Mouse (Mus musculus): ENCODE measurements around the gene Col6a2. TPM values are rescaled to one million over a fixed set of nuclear protein-coding genes. Genes with fewer than 3 reads are reported as not detected.

The Col6a2 gene
- polyA plus RNA-seq, 1 experiment from 2014 or later = 40.1 TPM

DNA sequence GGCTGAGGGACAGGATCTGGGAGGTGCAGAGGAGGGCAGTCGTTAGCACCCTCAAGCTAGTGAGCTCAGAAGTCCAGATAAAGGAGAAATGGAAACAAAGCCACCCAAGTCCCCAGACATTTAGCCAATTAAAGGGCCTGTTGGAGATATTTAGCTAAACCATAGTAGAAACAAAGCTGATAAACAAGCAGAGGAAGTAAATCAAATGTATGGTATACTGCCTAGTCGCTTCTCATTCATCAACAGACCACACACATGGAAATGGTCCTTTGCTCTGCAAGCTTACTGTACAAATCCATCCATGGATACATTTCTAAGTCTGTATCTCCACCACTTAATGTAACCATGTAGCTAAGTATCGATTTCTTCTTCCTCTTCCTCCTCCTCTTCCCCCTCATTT is 24.0 kb upstream of the Col6a2 start:
- H3K27me3 ChIP-seq = no peaks in the 10 kb centered on the region
- no peak for ATAC-seq (ENCODE audit: low FRiP score, low read depth)
- no peak overlapping the region for H3K4me3 ChIP-seq
- H3K27ac ChIP-seq (replicated peaks) = no peak overlapping the region
- no peaks in the 10 kb centered on the region for H3K9me3 ChIP-seq
- no peaks in the 10 kb centered on the region for H3K4me1 ChIP-seq
- H3K9ac ChIP-seq (replicated peaks) = no peak overlapping the region
- no peak overlapping the region for H3K4me2 ChIP-seq (replicated peaks)
- no peaks in the 10 kb centered on the region for H3K36me3 ChIP-seq
- 74% methylated on average over 3 of the region's 3 CpGs for WGBS

DNA sequence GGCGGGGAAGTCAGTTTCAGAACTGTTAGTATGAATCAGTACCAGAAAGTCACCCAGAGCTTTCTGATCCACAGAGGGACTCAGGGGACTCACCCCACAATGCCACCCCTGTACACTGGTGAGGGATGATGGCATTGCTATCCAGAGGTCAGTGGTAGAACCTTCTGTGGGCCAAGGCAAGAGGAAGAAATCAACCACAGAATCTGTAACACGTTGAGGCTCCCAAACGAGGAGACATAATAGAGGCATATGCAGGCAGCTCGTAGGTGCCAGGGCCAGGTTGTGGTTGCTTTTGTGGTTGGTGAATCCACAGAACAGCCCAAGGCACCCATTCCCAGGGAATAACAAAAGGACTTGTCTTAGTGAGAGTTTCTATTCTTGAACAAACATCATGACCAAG is 22.3 kb upstream of the Col6a2 start:
- no peaks in the 10 kb centered on the region for H3K36me3 ChIP-seq
- H3K27ac ChIP-seq (replicated peaks) = no peak overlapping the region
- WGBS = 89% methylated on average over 4 of the region's 4 CpGs
- no peak for ATAC-seq (ENCODE audit: low FRiP score, low read depth)
- H3K27me3 ChIP-seq = no peaks in the 10 kb centered on the region
- no peak overlapping the region for H3K9ac ChIP-seq (replicated peaks)
- H3K4me3 ChIP-seq = no peak overlapping the region
- no peaks in the 10 kb centered on the region for H3K9me3 ChIP-seq
- no peak overlapping the region for H3K4me2 ChIP-seq (replicated peaks)
- no peaks in the 10 kb centered on the region for H3K4me1 ChIP-seq

DNA sequence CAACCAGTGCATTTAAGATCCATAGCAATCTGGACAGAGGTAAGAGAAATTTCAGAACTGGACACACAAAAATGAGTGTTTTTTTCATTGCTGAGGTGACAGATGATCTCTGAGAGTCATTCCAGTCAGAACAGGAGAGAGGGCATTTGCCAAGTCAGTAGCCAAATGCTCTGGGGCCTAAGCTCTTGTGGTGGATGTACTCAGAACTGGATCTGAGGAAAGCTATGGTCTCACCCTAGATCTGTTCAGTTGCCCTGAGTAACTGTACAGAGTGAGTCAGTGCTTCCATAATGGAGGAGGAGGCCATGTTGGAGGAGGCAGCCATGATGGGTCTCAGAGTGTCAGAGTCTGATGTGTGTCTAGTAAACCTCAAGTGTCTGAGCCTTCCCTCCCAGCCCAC is 21.6 kb upstream of the Col6a2 start:
- Histone ChIP-seq H3K36me3 (no peaks in the 10 kb centered on the region), H3K4me1 (no peaks in the 10 kb centered on the region), H3K9ac (replicated peaks) (no peak overlapping the region), H3K9me3 (no peaks in the 10 kb centered on the region), H3K27me3 (no peaks in the 10 kb centered on the region), H3K4me3 (no peak overlapping the region), H3K4me2 (replicated peaks) (no peak overlapping the region), H3K27ac (replicated peaks) (no peak overlapping the region)
- no peak for ATAC-seq (ENCODE audit: low FRiP score, low read depth)

DNA sequence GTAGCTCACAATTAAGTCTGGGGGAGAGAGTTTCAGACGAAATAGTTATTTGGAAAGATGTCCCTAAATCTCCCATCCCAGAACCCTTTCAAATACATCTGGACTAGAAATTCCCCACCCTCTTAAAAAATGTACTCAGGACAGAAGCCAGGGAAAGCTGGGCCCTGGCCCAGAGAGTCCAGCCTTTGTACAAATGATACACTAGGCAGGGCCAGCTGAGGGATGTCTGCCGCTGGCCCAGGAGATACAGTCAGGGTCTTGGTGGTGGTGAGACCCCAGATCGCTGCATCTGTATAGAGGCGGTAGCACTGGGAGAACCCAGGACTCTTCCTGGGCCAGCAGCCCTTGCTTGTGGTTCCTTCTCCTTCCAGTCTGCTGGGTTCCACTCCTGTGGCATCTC is 20.6 kb upstream of the Col6a2 start:
- H3K27ac ChIP-seq (replicated peaks) = no peak overlapping the region
- no peaks in the 10 kb centered on the region for H3K4me1 ChIP-seq
- no peaks in the 10 kb centered on the region for H3K27me3 ChIP-seq
- no peak overlapping the region for H3K9ac ChIP-seq (replicated peaks)
- no peaks in the 10 kb centered on the region for H3K9me3 ChIP-seq
- 86% methylated on average over 4 of the region's 4 CpGs for WGBS
- no peaks in the 10 kb centered on the region for H3K36me3 ChIP-seq
- no peak overlapping the region for H3K4me2 ChIP-seq (replicated peaks)
- ATAC-seq (ENCODE audit: low FRiP score, low read depth) = no peak
- H3K4me3 ChIP-seq = no peak overlapping the region

DNA sequence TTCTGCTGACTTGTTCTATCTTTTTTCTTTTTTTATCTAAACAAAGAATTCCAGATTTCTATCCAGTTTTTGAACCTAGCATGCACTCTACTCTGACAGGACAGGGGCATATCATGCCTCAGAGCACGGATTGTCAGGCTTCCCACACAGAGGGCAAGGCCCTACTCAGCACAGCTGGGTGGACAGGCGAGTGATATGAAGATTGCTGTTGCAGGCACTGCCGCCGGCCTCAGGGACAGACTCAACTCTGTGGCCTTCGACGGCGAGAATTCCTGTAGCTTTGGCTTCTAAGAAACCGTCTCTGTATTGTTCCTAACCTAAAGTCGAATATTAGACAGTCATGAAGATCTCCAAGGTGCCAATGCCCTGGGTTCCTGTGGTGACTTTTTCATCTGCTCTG is 20.0 kb upstream of the Col6a2 start:
- WGBS = 82% methylated on average over 9 of the region's 9 CpGs
- H3K4me3 ChIP-seq = no peak overlapping the region
- H3K36me3 ChIP-seq = no peaks in the 10 kb centered on the region
- no peak for ATAC-seq (ENCODE audit: low FRiP score, low read depth)
- no peak overlapping the region for H3K4me2 ChIP-seq (replicated peaks)
- H3K27ac ChIP-seq (replicated peaks) = no peak overlapping the region
- no peaks in the 10 kb centered on the region for H3K27me3 ChIP-seq
- H3K9me3 ChIP-seq = no peaks in the 10 kb centered on the region
- no peaks in the 10 kb centered on the region for H3K4me1 ChIP-seq
- no peak overlapping the region for H3K9ac ChIP-seq (replicated peaks)

DNA sequence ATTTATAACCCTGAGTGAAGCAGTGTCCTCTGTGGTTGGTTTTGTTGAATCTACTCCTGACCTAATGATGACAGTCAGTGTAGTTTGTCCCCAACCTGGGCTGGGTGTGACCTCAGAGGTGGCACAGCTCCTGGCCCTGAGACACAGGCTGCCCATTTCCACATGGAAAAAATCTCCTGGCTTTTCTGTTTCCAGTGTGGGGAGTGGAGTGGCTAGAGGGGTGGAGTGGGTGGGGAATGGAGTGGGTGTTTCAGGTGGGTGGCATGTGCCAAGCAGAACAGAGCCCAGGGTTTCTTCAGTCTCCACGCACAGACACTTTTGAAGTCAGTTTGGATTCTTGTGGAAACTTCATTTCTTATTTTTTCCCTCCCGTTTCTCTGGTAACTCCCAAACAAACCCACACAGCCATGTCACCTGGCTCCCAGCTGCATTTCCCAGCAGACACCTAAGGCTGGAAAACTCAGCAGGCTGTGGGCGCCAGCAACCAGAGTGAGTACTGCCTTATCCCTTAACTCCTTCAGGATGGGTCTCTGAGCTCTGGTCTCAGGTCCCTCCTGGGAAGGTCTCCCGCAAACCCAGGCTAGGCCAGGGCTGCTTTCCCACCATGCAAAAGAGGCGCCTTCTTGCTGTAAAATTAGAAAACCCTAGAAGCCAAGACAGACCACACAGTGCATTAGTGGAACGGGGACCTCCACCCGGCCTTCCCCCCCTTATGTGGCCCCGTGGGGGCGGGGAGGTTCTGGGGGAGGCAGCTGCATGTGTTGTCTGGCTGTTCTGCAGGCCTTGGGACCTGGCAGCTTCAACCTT is 19.4 kb upstream of the Col6a2 start:
- Histone ChIP-seq H3K36me3 (no peaks in the 10 kb centered on the region), H3K27me3 (no peaks in the 10 kb centered on the region)
- ATAC-seq (ENCODE audit: low FRiP score, low read depth) = no peak

DNA sequence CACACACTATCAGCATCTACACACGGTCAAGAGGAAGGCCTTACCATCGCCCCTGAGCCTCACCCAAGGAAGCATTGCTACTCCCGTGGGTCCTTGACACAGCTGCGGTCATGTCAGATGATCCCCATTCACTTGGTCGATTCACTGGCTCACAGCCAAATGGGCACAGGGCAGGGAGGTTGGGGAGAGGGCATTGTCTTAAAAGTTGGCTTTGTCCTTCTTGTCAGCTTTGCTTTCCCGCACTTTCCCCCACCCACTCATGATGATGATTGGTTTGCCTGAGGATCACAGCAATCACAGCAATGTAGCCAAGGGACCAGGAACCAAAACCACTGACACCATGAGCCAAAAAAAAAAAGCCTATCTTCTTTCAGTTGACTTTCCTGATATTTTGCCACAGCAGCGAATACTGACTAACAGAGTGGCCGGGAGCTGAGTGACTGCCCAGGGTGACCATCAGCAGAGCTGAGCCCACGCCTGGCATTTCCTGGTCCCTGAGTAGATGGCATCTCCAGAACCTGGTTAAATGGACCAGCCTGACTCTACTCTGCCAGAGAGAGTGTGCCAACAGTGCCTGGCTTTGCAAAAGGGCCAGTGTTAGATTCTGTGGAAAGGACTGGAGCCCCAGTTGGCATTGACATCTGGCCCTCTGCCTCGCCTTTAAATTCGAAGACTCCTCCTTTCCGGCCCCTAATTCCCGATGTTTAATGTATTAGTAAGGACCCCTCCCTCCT is 18.6 kb upstream of the Col6a2 start:
- no peak overlapping the region for H3K4me3 ChIP-seq
- ATAC-seq (ENCODE audit: low FRiP score, low read depth) = no peak
- no peaks in the 10 kb centered on the region for H3K36me3 ChIP-seq
- no peak overlapping the region for H3K9ac ChIP-seq (replicated peaks)
- no peaks in the 10 kb centered on the region for H3K27me3 ChIP-seq
- 87% methylated on average over 13 of the region's 13 CpGs for WGBS
- no peaks in the 10 kb centered on the region for H3K4me1 ChIP-seq
- no peak overlapping the region for H3K27ac ChIP-seq (replicated peaks)
- no peaks in the 10 kb centered on the region for H3K9me3 ChIP-seq
- H3K4me2 ChIP-seq (replicated peaks) = no peak overlapping the region

More for the DNA sequence above, 19.4 kb upstream of the Col6a2 start:
- Histone ChIP-seq H3K27ac (replicated peaks) (no peak overlapping the region), H3K4me1 (no peaks in the 10 kb centered on the region), H3K9ac (replicated peaks) (no peak overlapping the region), H3K4me3 (no peak overlapping the region), H3K4me2 (replicated peaks) (no peak overlapping the region), H3K9me3 (no peaks in the 10 kb centered on the region)
- 82% methylated on average over 9 of the region's 9 CpGs for WGBS

DNA sequence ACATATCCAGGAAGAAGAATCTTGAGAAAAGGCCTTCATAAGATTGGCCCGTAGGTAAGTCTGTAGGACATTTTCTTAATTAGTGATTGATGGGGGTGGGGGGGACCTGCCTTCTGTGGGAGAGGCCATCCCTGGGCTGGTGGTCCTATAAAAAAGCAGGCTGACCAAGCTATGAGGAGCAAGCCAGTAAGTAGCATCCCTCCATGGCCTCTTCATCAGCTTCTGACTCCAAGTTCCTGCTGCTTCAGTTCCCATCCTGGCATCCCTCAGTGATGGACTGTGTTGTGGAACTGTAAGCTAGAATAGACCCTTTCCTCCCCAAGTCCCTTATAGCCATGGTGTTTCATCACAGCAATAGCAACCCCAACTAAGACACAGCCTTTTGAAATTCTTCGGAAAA is 16.5 kb upstream of the Col6a2 start:
- Histone ChIP-seq H3K27ac (replicated peaks) (no peak overlapping the region), H3K4me1 (peaks cover 3% of the 10 kb centered on the region; the same call in 1 of the 2 replicates), H3K9ac (replicated peaks) (no peak overlapping the region), H3K27me3 (no peaks in the 10 kb centered on the region), H3K4me3 (no peak overlapping the region), H3K36me3 (no peaks in the 10 kb centered on the region), H3K9me3 (no peaks in the 10 kb centered on the region), H3K4me2 (replicated peaks) (no peak overlapping the region)
- 84% methylated on average over 2 of the region's 2 CpGs for WGBS
- no peak for ATAC-seq (ENCODE audit: low FRiP score, low read depth)

DNA sequence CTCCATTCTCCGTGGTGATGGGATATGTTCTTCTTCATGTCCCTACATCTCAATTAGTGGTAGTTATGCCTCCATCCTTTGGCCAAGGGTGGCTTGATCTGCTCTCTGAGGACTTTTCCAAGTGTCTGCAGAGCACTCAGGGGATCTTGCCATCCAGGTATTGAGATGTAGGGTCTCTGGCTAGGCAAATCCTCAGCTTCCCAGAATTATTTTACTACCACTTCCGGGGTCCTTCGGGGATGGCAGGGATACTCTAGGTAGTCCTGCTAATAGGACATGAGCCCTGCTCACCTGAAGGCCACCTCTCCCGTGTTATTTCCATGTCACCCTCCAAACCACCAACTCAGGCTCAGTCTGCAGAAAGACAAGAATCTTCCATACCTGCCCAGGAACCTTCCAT is 13.2 kb upstream of the Col6a2 start:
- H3K9ac ChIP-seq (replicated peaks) = no peak overlapping the region
- no peak overlapping the region for H3K27ac ChIP-seq (replicated peaks)
- no peaks in the 10 kb centered on the region for H3K9me3 ChIP-seq
- H3K4me1 ChIP-seq = peaks cover 4% of the 10 kb centered on the region; the same call in 1 of the 2 replicates
- H3K4me2 ChIP-seq (replicated peaks) = no peak overlapping the region
- H3K36me3 ChIP-seq = no peaks in the 10 kb centered on the region
- H3K4me3 ChIP-seq = no peak overlapping the region
- no peaks in the 10 kb centered on the region for H3K27me3 ChIP-seq
- ATAC-seq (ENCODE audit: low FRiP score, low read depth) = no peak
- WGBS = 79% methylated on average over 4 of the region's 4 CpGs

DNA sequence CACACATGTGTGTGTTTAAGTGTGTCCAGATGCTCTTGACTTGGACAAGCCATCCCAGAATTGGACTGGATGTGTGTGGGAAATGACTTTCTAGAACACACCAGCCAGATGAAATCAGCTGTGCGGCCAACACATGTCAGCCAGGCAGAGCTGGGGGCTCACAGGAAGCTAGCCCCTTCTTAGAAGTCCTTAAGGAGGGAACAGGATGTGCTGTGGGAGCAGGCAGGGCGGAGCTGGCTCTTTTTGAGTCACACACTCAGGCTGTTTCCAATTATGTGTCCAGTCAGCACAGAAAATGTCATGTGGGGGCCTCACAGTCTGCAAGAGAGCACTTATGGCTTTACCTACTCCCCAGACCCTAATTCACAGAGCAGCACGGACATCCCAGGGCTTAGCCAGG is 12.6 kb upstream of the Col6a2 start:
- peaks cover 4% of the 10 kb centered on the region; the same call in 1 of the 2 replicates for H3K4me1 ChIP-seq
- no peaks in the 10 kb centered on the region for H3K9me3 ChIP-seq
- ATAC-seq (ENCODE audit: low FRiP score, low read depth) = no peak
- WGBS = 76% methylated on average over 3 of the region's 3 CpGs
- no peaks in the 10 kb centered on the region for H3K27me3 ChIP-seq
- H3K36me3 ChIP-seq = no peaks in the 10 kb centered on the region
- no peak overlapping the region for H3K4me3 ChIP-seq
- H3K27ac ChIP-seq (replicated peaks) = no peak overlapping the region
- no peak overlapping the region for H3K9ac ChIP-seq (replicated peaks)
- no peak overlapping the region for H3K4me2 ChIP-seq (replicated peaks)

DNA sequence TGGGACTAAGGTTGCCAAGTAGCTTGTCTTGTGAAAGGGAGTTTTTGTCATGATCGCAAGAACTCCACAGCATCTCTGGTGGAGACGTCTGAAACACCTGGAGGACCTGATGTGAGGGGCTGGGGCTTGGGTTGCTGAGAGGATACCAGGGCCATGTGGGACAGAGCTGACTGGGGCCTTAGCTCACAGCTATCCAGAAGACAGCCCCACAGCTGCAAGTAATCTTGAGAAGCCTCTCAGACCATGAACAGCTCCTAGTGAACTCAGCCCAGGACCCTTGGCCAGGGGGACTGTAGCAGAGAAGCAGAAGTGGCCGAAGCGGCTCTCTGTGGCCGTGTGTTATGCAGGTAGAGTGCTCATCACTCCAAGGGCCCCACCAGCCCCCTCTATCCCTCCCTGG is 11.2 kb upstream of the Col6a2 start:
- H3K9me3 ChIP-seq = no peaks in the 10 kb centered on the region
- no peak overlapping the region for H3K4me2 ChIP-seq (replicated peaks)
- no peak overlapping the region for H3K4me3 ChIP-seq
- H3K27me3 ChIP-seq = no peaks in the 10 kb centered on the region
- no peak overlapping the region for H3K9ac ChIP-seq (replicated peaks)
- peaks cover 4% of the 10 kb centered on the region; the same call in 1 of the 2 replicates for H3K4me1 ChIP-seq
- 86% methylated on average over 5 of the region's 5 CpGs for WGBS
- H3K27ac ChIP-seq (replicated peaks) = no peak overlapping the region
- no peaks in the 10 kb centered on the region for H3K36me3 ChIP-seq
- no peak for ATAC-seq (ENCODE audit: low FRiP score, low read depth)

DNA sequence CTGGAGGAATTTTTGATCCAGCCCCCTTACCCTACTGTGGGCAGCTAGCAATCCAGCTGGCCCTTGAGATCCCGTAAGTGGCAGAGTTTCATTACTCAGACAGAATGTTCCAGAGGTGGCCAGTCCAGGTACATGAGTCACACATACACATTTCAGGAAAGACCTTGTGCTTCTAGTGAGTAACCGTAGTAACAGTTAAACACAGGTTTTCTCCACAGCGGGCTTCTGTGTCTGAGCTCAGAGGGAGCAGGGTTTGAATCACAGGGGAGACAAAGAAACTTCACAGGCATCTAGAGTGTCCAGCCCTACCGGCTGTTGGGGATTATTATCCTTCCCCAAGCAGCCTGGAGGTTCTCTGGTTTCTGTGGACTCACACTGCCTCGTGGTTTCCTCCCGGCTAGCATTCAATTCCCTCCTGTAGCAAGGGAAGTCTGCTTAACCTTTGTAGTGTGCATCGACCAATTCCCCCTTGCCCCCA is 10.7 kb upstream of the Col6a2 start:
- no peak overlapping the region for H3K9ac ChIP-seq (replicated peaks)
- H3K9me3 ChIP-seq = no peaks in the 10 kb centered on the region
- H3K36me3 ChIP-seq = no peaks in the 10 kb centered on the region
- no peak overlapping the region for H3K4me3 ChIP-seq
- ATAC-seq (ENCODE audit: low FRiP score, low read depth) = no peak
- no peak overlapping the region for H3K27ac ChIP-seq (replicated peaks)
- peaks cover 4% of the 10 kb centered on the region; the same call in 1 of the 2 replicates for H3K4me1 ChIP-seq
- no peak overlapping the region for H3K4me2 ChIP-seq (replicated peaks)
- 47% methylated on average over 7 of the region's 7 CpGs for WGBS
- no peaks in the 10 kb centered on the region for H3K27me3 ChIP-seq
